Mouse (Mus musculus) lung, postnatal 4 days (tissue): Measurements from ENCODE around the gene Nudt22.
"Not testable (repeated sequence)": the region's sequence is repeated elsewhere in the genome, so short reads cannot be mapped to it uniquely, and the experiment has no call there.

ENCODE experiments used
- DNase-seq, 2 experiments: peaks; one replicate each; pipeline ENCODE4 v3.0.0; 2021

Gene Nudt22

DNA sequence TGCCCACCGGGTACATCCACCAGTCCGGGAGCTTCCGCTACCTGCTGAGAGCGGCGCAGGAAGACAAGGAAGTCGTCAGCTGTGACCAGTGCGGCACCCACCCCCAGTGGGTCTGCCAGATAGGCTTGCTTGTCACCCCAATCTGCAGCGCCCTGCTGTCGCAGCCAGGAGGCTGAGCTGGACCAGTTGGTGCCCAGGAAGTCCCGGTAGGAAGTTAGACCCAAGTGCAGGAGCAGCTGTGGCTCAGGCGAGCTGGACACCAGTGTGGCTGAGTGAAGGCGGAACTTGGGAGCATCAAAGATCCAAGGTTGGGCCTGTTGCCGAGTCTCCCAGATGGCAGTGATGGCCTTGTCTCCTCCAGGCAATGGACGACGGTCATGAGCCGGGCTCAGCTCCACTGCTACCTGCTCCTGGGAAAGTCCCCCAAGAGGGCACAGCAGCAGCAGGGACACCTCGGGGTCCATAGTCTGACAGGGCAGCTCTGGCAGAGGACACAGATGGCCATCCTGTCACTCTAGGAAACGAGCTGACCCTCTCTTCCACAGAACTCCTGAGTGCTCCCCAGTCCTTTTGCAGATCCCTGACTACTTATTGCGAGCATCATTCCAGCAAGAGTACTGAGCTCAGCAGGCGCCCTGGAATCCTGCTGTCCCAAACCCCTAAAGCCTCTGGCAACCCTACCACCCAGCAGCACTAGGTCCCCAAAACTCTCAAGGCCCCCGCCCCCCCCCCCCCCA is 494 bp downstream of the Nudt22 start:
- DNase-seq, result no peak

DNA sequence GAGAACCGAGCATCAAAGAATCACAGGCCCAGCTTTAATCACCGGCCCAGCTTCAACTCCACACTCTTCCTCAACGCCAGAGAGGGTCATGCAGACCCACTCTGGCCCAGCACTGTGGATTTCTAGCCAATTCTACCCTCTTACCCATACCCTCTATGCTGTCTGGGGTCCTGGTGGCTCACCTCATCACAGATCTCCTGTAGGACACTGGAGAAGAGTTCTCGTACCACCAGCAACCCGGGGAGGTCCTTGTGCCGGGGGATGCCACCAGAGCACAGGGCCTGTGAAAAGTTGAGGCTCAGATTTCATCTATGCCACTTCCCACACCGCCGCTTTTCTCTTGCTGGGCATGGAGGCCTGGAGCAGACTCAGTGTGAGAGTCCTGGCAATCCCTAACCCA is 1.4 kb downstream of the Nudt22 start:
- DNase-seq, result no peak

DNA sequence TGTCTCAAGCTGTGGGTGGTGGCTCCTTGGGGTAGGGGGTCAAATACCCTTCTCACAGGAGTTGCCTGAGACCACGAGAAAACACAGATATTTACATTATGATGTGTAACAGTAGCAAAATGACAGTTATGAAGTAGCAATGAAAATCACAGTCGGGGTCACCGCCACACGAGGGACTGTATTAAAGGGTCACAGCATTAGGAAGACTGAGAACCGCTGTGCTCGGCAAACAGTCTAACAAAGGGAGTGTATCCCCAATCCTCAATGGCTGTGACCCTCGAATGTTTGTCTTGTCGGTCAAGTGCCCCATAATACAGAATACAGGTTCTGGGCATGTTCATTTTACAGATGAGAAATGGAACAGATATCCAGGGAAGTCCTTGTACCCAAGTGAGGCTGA is 1.9 kb downstream of the Nudt22 start:
- no peak for DNase-seq

DNA sequence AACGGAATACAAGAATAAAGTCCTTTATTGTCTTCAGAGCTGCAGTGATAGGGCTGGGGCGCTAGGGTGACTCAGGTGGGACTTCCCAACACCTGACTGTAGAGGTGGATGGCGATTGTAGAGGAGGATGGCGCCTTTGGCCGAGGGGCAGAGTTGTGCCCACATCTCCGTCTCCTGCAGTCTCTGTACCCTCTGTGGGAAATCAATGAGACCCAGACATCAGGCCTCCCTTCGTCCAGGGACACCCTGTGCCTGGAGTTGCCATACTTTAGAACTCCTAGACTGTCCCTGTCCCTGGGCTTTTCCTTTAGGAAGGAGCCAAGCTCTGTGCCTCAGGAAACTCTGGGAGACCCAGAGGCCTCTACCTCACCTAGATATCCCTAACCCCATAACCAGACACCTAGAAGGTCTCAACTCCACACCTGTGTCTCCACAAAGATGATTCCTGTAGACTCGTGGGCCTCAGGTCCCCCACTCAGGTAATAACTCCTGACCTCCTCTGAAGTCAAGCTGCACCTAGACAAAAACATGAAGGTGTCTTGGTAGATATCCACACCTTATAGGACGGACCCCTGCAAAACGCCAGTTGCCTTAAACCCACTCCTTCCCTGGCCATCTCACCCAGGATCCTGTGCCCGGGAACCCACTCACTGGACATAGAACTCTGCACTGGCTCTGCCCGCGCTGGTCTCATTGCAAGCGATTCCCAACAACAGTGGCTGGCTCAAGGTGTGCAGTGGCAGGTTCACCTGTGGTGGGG is 2.7 kb downstream of the Nudt22 start:
- no peak for DNase-seq

DNA sequence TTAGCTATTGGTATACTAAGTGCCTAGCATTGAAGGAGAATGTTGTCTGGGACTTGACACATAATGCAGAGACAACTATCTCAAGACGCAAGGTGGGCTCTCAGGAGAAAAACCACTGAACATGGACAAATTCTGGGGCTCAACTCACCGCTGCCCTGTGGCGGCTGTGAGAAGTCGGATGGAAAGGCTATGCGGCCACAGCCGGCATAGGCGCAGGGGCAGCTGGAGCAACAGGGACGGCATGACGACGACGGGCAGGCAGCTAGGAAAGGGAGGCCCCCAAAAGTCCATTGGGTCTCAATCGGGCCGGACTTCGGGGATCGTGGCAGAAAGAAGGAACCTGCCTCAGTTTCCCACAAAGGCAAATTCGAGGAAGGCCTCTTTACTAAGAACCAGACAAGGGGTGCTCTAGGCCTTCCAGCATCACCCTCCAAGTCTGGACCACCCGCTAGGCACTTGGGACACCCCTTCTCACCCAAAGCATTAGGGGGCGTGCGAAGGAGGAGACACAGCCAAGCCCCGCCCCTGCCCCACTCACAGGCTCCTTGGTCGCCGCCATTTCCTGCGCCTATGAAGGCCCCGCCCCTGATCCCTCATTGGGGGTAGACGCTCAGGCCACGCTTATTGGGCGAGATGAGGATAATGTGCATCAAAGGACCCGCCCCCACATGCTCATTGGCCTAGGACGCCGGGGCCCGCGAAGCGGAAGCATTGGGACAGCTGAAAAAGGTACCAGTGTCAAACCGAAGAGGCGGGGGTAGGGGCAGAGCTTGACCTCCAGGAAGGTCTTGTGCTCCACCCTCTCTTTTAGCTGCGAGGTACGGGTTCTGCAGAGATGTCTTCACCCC is 3.7 kb downstream of the Nudt22 start, which contains the start of gene Dnajc4:
Gene Dnajc4, minus strand, starts transcription at position 562 of the 848 bp plus-strand sequence.
- DNase-seq, result peak; percentile 97 to 98

DNA sequence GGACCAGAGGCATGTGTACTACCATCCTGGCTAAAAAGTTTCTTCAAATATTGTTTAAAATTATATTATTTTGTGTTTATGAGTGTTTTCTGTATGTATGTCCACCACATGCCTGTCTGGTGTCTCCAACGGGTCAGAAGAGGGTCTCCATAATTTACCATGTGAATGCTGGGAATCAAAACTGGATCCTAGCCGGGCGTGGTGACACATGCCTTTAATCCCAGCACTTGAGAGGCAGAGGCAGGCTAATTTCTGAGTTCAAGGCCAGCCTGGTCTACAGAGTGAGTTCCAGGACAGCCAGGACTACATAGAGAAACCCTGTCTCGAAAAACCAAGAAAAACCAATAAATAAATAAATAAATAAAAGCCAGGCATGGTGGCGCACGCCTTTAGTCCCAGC is 4.8 kb downstream of the Nudt22 start:
- not testable (repeated sequence) for DNase-seq

DNA sequence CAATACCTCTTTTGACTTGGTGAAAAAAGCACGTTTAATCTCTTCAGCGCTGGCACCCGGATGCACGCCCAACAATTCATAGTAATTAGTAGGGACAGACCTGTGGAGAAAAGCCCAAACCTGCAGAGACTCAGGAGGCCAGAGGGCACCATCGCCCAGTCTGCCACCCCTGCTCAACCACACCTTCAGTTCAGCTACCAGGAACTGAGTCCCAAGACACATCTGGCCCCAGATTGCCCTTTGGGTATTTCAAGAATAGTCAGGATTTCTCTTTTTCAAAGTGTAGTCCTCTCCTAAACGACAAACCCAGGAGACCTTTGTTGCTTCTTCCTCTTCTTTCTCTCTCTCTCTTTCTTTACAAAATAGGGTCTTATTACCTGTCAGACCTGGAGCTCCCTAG is 5.2 kb downstream of the Nudt22 start:
- DNase-seq, result no peak

DNA sequence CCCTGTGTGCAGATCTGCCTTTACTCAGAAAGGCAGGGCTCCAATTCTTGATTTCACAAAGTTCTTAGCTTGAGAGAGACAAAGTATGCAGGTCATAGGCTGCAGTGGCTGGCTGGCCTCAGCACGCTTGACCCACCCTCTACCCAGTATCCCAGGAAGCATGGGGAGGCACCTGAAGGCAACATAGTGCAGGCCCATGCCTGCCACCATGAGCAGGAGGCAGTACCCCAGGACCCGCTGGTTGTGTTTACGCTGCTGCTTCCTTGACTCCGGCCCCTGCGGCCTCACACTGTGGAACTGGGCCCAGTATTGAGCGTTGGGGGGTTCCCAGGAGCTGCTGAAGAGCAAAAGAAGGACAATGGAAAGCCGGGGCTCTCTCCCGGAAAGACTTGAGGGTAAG is 6.7 kb downstream of the Nudt22 start:
- DNase-seq, result no peak

DNA sequence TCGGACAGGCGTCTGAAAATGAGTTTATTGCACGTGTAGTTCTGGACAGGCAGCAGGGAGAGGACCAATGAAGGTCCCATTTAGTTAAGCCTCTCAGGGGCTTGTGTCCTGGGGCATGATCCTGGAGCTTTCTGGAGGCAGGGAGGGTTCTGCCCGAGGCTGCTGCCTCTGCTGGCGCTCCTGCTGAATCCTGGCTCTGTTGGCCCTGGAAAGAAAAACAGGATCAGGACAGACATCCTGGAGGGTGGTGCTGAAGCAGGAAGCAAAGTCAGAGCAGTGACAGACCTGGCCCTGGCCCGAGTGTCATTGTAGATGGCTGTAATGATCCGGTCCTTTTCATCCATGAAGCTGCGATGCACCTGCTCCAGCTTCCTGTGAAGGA is 8.0 kb downstream of the Nudt22 start:
- no peak for DNase-seq

DNA sequence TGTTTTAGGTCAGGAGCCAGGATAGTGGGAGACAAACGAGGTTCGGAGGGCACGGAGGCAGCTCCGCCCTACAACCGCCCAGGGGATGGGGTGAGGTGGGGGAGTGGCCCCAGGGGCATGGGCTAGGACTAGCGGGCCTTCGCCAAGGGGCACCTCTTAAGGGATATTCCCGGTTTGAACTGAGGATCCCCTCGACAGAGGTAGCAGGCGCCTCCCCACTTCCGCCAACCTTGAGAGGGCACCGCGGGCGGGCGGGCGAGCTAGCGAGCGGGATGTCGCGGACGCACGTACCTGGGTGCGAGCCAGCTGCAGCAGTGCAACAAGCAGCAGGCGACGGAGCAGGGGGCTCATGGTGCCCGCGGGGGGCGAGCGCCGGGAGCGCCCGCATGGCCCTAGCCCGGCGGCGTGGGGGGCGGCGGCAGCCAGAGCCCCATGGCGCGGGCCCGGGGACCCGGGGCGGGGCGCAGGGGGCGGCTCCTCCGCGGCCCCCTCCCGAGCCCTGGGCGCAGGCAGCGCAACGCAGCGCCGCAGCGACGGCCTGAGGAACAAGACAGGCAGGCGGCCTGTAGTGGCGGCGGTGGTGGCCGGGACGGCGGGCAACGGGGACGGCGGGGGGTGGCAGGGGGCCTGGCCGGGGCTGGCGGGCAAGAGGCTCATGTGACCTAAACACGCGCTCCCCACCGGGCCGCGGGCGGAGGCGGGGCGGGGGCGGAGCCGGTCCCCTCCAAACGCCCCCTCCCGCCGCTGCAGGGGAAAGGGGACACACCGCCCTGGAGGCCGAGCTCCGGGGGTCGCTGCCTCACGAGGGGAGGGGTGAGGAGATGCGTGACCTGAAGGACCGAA is 8.6 kb downstream of the Nudt22 start, which contains the start of gene Vegfb:
Gene Vegfb, minus strand, starts transcription at position 591 of the 843 bp plus-strand sequence.
- peak; percentile 68 to 79 for DNase-seq

DNA sequence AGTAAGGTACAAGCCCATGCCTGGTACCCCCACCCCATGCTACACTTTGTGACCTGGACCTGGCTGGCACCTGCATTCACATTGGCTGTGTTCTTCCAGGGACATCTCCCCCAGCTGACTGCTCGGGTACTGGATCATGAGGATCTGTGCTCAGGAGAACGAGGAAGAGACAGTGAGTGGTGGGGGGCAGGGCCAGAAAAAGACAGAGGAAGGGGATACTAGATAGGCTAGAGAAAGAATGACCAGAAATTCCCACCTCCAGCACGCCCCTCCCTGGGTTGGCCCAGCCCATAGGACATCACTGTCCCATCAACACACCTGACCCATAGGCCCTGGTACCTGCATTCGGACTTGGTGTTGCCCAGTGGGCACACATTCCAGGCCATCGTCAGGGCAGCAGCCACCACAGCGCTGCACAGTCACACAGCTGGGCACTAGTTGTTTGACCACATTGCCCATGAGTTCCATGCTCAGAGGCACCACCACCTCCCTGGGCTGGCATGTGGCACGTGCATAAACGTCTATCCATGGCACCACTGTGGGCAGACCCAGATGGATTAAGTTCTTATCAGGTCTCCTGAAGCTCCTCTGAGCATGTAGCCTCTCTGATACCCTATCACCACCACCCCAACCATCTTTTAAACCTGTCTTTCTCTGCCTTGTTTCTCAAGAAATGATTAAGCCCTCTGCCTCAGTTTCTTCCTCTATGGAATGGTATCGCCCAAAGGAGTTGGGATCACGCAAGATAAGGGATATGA is 9.8 kb downstream of the Nudt22 start:
- DNase-seq, result no peak

DNA sequence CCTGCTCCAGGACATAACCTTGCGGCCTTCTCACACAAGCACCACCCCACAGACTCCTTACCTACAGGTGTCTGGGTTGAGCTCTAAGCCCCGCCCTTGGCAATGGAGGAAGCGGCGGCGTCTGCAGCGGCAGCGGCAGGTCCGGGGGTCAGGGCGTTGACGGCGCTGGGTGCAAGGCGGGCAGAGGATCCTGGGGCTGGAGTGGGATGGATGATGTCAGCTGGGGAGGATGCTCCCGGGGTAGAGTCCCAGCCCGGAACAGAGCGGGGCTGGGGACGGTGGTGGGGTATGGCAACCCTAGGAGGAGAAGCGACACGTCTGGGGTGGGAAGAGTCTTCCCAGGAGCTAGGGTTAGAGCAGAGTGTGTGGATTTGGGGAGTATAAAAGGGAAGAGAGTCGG is 10.6 kb downstream of the Nudt22 start:
- no peak for DNase-seq

DNA sequence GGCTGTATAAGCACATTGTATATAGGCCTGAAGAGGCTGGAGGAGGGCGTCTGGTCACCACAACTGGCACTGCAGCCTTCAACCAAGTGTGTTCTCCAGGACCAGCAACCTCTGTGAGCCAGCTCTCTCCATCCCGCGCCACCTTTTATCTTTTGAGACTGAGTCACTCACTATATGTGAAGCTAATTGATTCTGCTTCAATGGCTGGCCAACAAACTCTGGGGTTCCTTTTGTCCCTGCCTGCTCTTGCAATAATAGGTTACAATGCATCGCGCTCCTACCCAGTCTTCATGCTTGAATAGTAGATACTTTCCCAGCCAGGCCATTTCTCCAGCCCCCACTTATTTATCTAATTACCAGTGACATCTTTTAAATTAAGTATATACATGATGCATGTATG is 12.3 kb downstream of the Nudt22 start:
- no peak for DNase-seq

DNA sequence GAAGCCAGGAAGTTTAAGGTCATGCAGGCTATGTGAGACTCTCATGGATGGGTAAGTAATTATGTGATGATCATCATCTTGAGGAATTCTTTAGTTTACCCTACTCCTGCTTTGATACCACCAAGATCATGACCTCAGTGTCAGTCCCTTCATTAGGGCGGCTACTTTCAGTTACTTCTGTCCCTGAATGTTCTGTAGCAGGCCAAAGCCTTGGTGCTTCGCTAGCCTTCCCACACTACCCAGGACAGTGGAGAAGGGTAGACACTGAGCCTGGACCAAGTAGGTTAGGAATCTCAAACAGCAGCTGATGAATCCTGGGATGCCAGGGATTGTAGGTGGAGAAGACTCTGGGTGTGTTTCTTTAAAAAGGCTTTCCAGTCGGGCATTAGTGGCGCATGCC is 14.5 kb downstream of the Nudt22 start:
- no peak for DNase-seq

DNA sequence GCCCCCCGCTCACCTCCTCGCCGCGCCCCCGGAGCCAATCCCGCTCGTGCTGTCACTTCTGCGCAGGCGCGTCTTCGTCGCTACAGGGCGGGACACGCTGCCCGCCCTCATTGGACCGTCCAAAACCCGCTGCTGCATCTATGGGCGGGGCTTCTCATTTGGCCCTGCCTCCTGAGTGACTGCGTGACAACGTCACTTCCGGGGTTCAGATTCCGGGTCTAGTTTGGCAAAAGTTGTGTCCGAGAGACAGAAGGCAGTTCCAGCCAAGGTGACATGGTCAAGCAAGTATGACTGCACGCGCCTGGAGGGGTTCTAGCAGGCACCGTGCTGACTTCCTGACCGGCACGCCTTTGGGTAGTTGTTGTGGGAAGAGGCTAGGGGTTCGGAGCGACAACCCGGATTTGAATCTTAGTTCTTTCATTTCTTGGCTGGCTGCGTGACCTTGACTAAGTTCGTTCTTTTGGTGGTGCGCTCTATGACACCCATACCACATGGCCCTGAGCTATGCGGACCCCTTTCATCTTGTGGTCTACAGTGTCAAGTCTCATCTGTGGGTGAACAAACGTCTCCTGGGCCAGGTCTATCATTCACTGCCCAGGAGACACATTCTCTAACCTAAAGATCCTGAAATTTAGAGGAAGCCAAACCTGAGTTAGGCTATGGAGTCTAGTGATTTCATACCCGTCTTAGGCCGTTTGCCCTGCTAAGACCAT is 15.4 kb downstream of the Nudt22 start, which contains the start of gene Fkbp2:
Gene Fkbp2, minus strand, starts transcription at position 121 of the 713 bp plus-strand sequence.
- DNase-seq, result peak; percentile 99

DNA sequence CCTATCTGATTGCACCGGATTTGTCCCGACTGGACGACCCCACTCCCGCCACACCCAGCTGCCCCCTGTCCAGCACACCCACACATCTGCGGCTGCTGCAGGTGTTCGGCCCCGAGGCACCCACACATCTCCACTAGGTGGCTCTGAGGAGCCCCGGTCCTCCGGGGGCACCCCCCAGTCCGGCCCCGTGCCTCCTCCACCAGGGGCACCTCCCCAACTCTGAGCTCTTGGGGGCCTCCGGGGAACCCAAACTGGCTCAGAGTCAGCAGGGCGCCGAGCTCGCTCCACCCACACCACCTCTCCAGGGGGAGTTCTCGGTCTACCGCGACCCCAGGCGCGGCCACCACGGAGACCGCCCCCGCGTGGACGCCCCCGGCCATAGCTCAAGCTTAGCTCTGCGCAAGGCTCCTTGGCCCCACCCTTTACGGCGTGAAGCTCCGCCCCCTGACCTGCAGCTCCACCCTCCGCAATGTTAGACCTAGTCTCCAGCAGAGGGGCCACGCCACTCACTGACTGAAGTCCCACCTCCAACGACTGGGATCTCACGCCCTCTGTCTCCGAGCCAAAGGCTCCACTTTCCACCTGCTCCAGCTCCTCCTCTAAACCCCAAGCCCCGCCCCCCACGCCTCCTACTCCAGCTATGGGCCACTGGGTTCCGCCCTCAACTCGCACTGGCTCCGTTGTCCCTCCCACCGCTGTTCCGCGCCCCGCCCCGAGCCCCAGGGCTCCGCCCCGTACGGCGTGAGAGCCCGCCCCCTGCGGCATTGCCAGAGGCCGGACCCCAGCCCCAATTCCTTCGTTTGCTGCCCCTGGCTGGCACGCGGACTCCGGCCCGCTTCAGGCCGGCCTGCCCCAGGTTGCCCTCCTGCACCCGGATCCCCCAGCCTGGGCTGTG is 16.2 kb downstream of the Nudt22 start:
- peak; percentile 99 to 100 for DNase-seq

DNA sequence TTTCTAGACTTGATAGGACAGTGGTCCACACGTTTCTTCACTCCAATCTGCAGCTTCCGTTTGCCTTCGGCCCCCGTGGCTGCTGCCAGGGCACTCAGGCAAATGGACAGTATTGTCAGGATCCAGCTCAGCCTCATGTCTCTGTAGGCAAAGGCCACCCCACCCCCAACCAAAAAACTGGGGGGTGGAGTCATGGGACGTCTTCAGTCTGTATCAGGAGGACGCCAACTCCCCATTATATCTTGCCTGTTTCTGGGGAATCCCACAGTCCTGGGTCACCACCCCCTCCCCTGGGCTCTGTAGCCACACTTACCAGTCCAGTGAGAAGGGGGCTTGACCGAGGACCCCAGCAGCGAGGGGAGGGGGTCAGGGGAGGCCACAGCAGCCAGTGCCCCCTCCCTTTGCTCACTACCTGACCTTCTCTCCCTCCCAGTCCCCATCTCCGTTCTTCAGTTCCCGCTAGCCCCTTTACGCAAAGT is 16.9 kb downstream of the Nudt22 start:
- DNase-seq, result peak in 1 of 2 experiments; percentile 45

DNA sequence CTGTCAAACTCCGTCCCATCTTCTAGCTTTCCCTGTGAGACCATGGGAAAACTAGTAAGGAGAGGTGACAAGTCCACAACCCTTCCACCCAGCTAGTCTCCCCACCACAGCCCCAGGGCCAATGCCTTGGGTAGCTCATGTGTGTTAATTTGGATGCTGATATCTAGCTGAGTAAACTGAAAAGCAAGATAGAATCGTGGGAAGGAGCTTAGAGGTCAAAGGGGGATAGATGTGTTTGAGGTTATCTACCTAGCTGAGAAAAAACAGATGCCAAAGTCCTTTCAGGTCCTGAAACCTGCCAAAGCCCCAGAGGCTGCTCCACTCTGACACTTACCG is 17.3 kb downstream of the Nudt22 start:
- no peak for DNase-seq

DNA sequence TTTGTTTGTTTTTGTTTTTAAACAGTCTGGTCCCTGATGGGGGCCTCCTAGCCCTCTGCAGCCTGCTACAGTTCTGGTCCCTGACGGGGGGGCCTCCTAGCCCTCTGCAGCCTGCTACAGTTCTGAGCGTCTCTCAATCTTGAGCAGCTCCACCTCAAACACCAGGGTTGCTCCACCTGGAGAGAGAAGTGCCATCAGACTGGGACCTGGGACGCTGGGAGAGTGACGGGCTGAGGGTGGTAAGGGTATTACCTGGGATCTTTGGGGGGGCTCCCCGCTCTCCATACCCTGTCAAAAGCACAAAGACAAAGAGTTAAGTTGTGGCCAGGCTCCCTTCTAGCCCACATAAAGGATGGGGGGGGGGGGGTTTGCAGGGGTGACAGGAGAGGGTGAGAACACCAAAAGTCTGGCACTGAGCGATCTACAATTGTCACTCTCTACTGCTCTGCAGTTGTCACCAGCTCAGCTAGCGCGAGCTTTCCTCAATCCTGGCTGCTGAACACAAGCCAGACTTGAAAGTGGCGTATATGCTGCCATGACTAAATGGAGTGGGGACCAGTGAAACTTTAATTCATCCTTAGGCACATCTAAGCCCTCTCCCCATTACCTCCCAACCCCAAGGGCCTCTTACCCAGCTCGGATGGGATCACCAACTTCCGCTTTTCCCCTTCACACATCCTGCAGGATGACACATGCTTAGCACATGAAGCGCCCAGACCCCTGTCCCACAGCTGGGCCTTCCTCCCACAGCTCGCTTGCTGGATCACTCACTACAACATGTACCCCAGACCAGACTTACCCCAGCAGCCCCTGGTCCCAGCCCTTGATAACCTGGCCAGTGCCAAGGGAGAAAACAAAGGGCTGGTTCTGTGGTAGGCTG is 17.9 kb downstream of the Nudt22 start:
- DNase-seq, result no peak
